In the genomic region with DNA sequence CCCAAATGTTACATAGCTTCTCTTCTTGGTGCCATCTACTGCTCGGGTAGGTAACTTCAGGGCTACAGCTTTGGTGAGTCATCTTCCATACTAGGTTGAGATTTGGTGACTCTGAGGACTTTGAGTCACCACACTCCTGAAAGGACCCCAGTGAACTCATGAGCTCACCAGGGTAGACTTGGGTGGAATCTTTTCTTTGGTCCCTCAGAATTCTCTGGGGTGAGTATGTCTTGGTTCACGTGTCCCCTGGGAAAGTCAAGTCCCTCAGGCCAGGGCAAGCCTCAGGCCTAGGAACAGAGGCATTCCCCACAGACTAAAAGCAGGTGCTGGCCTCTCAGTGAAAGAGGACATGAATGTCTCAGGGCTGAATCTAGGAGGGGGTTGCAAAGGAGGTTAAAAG, we compare ENCODE assay signal across 18 mouse cellular contexts. TPM values are rescaled to one million over a fixed set of nuclear protein-coding genes. Genes with fewer than 3 reads are reported as not detected.
DNase-seq lines count a peak whose midpoint lies in the region; ATAC-seq and TF ChIP-seq lines count a peak whose summit lies in the region.
"Had no signal": no experiment of that assay in that cellular context is flagged by ENCODE, and none has a peak within 500 bp of the region (broad histone marks: within the 10 kb centered on the region; RNA-seq: fewer than 3 reads in every experiment).

No protein-coding gene starts in this region.

- no peak overlapping the region for H3K4me3 ChIP-seq in gastrocnemius, adult 2 months
- H3K4me3 ChIP-seq in layer of hippocampus, adult 2 months = no peak overlapping the region
- no peak overlapping the region for H3K4me3 ChIP-seq in stomach, postnatal 0 days (ENCODE audit: low read depth, low read length)
- H3K4me3 ChIP-seq: left cerebral cortex, adult 2 months; limb, embryonic 15.5 days had no signal

- WGBS in stomach, postnatal 0 days = 46% methylated on average over 2 of the region's 2 CpGs

- TF ChIP-seq EP300 in stomach, postnatal 0 days (optimal IDR thresholded peaks at IDR 0.05) = no peak

- DNase-seq in gastrocnemius, adult 2 months = peak; percentile 8
- DNase-seq in gastrocnemius, postnatal 25 days = no peak
- no peak for DNase-seq in layer of hippocampus, adult 2 months (ENCODE audit: low spot score in 2 of 2)
- DNase-seq in layer of hippocampus, postnatal 25 days (ENCODE audit: extremely low spot score in 1 of 2, low spot score in 1 of 2) = no peak
- DNase-seq in Muller cell, postnatal 12 days (ENCODE audit: inconsistent ontology term) = peak; percentile 48
- DNase-seq in stomach, postnatal 0 days (ENCODE audit: low spot score) = no peak
- DNase-seq in frontal cortex, adult 2 months (ENCODE audit: extremely low spot score in 1 of 2, low spot score in 1 of 2) = no peak
- DNase-seq in testis, postnatal 14 days (ENCODE audit: low spot score) = no peak
- DNase-seq: cerebellum, adult 8-10 months; forebrain, postnatal 0 days; gastrocnemius, postnatal 36 days; kidney, adult 8-10 months; lung, adult 2 months; midbrain, embryonic 14.5 days had no signal

- H3K4me1 ChIP-seq in stomach, postnatal 0 days (replicated peaks; ENCODE audit: control insufficient read depth, insufficient read depth) = 0 out of 2 replicates have a peak, but pooled peaks cover 3% of the 10 kb centered on the region

- intact Hi-C loops in gastrocnemius, adult 2 months (cut with DNase I) = no loop called here

- H3K9me3 ChIP-seq in stomach, postnatal 0 days (ENCODE audit: control insufficient read depth, low read length) = no peaks in the 10 kb centered on the region
- H3K9me3 ChIP-seq: limb, embryonic 15.5 days had no signal

- TF ChIP-seq CTCF in gastrocnemius, adult 2 months (IDR thresholded peaks at IDR 0.05) = no peak
- peak; percentile 35 for TF ChIP-seq CTCF in layer of hippocampus, adult 2 months (conservative IDR thresholded peaks at IDR 0.05)
- TF ChIP-seq CTCF in stomach, postnatal 0 days (IDR thresholded peaks at IDR 0.05; ENCODE audit: low read depth) = peak; percentile 45

- no peak overlapping the region for H3K4me2 ChIP-seq in stomach, postnatal 0 days (replicated peaks; ENCODE audit: low read depth)
- H3K4me2 ChIP-seq: limb, embryonic 15.5 days had no signal

- no peaks in the 10 kb centered on the region for H3K27me3 ChIP-seq in stomach, postnatal 0 days (ENCODE audit: control insufficient read depth, insufficient read depth, low read length)
- H3K27me3 ChIP-seq: limb, embryonic 15.5 days had no signal

- no peak overlapping the region for H3K9ac ChIP-seq in stomach, postnatal 0 days (ENCODE audit: low read length)
- H3K9ac ChIP-seq: forebrain, postnatal 0 days; limb, embryonic 15.5 days had no signal

- H3K27ac ChIP-seq in gastrocnemius, adult 2 months = no peak overlapping the region
- no peak overlapping the region for H3K27ac ChIP-seq in layer of hippocampus, adult 2 months
- no peak overlapping the region for H3K27ac ChIP-seq in stomach, postnatal 0 days (replicated peaks)
- H3K27ac ChIP-seq: hindbrain, postnatal 0 days; left cerebral cortex, adult 2 months; limb, embryonic 15.5 days; macrophage had no signal

- peak; percentile 72 for ATAC-seq in stomach, postnatal 0 days (ENCODE audit: low FRiP score, low TSS enrichment)
- ATAC-seq: forebrain, postnatal 0 days; hindbrain, postnatal 0 days had no signal

- H3K36me3 ChIP-seq in stomach, postnatal 0 days (ENCODE audit: control insufficient read depth, insufficient read depth, low read length) = no peaks in the 10 kb centered on the region
- H3K36me3 ChIP-seq: limb, embryonic 15.5 days had no signal

RNA-seq across cellular contexts. Expression of a gene that starts 35.9 kb away (rescaled TPM):
- total RNA-seq in gastrocnemius, adult 2 months (2021) = 10 to 100 TPM in 1 of 2 experiments, 1 to 10 TPM in 1; 8.0 to 15.0 TPM
- 10 to 100 TPM in 1 of 2 experiments, 1 to 10 TPM in 1; 9.1 to 25.6 TPM for total RNA-seq in gastrocnemius, postnatal 25 days (2021)
- 100 to 1,000 TPM; 162 to 164 TPM for total RNA-seq in layer of hippocampus, adult 2 months (2021)
- 100 to 1,000 TPM; 159 to 182 TPM for total RNA-seq in layer of hippocampus, postnatal 25 days (2021)
- polyA plus RNA-seq in stomach, postnatal 0 days (2015; fragmentation: Nextera tagmentation; extraction: Ambion mirVana) = 200 and 202 TPM in 2 replicates
- polyA plus RNA-seq in frontal cortex, adult 2 months (2012; rRNA removed) = 131 and 143 TPM in 2 replicates

RNA-seq across cellular contexts. Expression of a gene that starts 41.9 kb away (rescaled TPM):
- total RNA-seq in gastrocnemius, adult 2 months (2021) = 10 to 100 TPM in 1 of 2 experiments, 1 to 10 TPM in 1; 5.6 to 14.8 TPM
- total RNA-seq in gastrocnemius, postnatal 25 days (2021) = 1 to 10 TPM; 5.4 to 5.7 TPM
- total RNA-seq in layer of hippocampus, adult 2 months (2021) = 10 to 100 TPM; 33.3 to 47.5 TPM
- 10 to 100 TPM; 27.3 to 30.6 TPM for total RNA-seq in layer of hippocampus, postnatal 25 days (2021)
- 62.8 and 72.3 TPM in 2 replicates for polyA plus RNA-seq in stomach, postnatal 0 days (2015; fragmentation: Nextera tagmentation; extraction: Ambion mirVana)
- polyA plus RNA-seq in frontal cortex, adult 2 months (2012; rRNA removed) = 17.1 and 18.9 TPM in 2 replicates

Comparison
In these comparisons a context has a peak if more than half of its experiments do, and no peak if none do; other contexts are left out.
1. DNase-seq: peak in gastrocnemius, adult 2 months (single experiment) and Muller cell, postnatal 12 days (single experiment); none in gastrocnemius, postnatal 25 days (single experiment), layer of hippocampus, adult 2 months (0 of 2), layer of hippocampus, postnatal 25 days (0 of 2), stomach, postnatal 0 days (single experiment), frontal cortex, adult 2 months (0 of 2) and testis, postnatal 14 days (single experiment).
2. RNA of a gene that starts 35.9 kb away (total RNA-seq): 159 to 182 TPM in layer of hippocampus, postnatal 25 days and 162 to 164 TPM in layer of hippocampus, adult 2 months; 9.1 to 25.6 TPM in gastrocnemius, postnatal 25 days and 8.0 to 15.0 TPM in gastrocnemius, adult 2 months; every median in the first group is over 4 times any median in the second.